Mouse (Mus musculus): ENCODE results near the gene Srrm2.
"Not testable (repeated sequence)": the region's sequence is repeated elsewhere in the genome, so short reads cannot be mapped to it uniquely, and the experiment has no call there.

Gene Srrm2

DNA sequence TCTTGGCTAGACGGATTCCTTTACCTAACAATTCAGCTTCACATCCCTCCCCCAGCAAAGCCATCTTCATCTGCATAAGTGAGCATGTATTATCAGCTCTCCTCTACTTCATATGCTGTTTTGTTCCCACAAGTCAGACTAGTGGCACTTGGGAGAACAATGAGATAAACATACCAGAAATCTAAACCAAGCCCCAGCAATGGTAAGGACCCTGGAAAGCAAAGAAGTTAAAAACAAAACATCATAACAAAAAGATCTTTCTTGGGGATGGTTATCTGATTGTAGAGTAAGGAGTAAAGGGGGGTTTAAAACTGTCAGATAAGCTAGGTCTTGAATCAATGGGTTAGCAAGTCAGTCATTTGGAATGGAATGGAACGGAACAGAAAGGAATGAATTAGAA is 19.8 kb upstream of the Srrm2 start:
- no peak for DNase-seq (ENCODE audit: low spot score)

DNA sequence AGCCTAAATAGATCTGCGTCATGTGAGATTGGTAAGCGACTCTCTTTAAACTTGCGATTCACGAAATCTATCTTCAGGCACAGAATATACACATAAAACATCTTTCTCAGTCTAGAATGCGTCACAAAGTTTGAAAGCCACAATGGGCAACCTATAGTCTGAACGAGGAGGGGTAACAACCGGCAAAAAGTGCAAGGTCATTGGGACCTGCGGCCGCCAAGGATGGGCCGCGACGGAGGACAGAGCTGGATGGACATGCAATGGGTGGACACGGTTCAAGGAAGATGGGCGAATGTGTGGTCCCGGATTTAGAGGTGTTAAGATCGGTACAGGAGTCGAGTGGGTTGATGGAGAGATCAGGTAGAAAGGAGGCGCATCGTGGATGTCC is 19.4 kb upstream of the Srrm2 start:
- no peak for DNase-seq (ENCODE audit: low spot score)

DNA sequence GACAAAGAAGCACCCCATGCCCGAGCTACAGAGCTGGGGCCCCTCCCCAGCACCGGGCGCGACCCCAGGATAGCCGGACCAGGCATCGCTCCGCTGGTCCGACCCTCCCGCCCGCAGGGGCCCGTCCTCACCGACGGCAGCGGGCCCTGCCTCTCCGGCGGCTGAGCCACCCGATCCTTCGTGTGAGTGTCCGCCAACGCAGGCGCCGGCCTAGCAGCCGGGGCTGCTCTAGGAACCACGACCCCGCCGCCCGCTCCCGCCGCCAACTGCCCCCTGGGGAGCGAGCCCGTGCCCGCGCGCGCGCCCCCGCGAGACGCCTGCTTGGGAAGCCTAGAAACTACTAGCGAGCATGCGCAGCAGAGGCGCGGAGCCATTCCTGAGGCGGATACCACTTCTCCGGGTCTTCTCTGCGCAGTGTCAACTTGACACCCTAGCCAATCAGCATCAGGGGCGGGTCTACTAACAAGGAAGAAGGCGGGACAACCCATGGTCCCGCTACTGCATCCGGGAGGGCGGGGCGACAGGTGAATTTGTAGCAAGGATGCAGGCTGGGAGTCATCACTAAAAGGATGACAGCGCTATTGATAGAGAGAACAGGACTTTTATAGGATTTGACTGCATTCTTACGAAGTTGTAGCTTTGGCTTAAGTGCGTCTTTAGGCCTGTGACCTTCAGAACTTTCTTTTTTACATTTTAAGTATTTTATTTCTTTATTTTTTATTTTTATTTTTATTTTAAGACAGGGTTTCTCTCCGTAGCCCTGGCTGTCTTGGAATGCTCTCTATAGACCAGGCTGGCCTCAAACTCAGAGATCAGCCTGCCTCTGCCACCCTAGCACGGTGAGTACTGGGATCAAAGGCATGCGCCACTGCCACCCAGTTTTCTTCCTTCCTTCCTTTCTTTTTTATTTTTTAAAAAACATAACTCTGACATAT is 18.8 kb upstream of the Srrm2 start, which contains the start of gene Flywch1:
Flywch1 (minus strand) TSS at position 319 of the 935 bp plus-strand sequence.
- DNase-seq (ENCODE audit: low spot score) = peak; percentile 94

DNA sequence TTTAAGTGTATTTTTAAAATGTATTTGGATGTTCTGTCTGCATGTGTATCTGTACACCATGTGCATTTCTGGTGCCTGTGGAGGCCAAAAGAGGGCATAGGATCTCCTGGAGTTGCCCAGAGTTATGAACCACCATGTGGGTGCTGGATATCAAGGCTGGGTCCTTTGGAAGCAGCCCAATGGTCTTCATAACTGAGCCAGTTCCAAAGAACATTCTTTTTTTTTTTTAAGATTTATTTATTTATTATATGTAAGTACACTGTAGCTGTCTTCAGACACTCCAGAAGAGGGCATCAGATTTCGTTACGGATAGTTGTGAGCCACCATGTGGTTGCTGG is 18.1 kb upstream of the Srrm2 start:
- not testable (repeated sequence) for DNase-seq (ENCODE audit: low spot score)

DNA sequence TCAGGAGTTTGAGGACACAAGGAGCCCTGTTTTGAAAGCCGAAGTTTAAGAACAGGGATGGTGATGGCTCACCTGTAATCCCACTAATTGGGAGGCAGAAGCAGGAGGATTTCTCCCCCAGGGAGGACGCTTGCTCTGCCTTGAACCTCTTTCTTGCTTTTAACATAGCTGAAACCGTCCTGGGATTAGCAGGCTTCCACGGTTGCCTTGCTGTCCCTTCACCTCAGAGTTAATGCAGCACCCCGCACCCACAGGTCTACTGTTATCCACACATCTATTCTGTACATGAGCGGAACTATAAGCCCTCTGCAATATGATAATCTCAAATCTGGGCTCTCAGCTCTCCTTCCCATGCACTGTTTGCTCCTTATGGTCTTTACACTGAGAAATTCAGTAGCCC is 16.7 kb upstream of the Srrm2 start:
- no peak for DNase-seq (ENCODE audit: low spot score)

DNA sequence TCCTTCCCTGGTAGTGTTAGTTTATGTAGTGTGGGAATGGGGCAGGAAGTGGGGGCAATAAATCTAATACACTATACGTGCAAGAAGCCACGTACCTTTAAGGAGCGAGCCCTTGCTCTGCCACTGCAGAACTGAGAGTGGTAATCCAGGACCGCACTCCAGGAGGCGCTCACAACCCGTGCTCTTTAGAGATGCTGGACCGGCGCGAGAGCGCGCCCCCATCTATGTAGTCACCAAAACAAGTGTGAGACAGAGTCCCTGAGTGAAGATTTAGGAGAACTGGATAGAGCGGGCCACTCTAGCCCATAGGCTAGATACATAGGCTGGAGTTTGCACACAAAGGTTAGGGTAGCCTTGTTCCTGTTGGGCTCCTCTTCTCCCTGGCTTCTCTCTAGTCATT is 16.2 kb upstream of the Srrm2 start:
- peak; percentile 75 for DNase-seq (ENCODE audit: low spot score)

DNA sequence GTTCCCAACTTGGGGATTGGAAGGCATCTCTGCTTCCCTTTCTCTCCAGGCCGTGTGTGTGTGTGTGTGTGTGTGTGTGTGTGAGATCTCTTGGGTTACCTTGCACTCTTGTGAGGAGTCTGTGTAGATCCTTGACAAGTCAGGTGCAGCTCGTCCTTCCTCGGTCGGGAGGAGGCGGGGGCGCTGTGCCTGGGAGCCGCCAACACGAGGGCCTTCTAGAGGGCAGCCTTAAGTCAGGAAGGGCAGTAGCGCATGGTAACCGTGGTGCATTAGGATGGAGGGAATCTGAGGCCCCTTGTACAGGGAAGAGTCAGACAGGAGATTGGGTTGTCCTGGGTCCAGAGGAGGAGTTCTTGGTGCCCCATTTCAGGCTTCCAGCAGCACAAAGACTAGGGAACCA is 14.1 kb upstream of the Srrm2 start:
- no peak for DNase-seq (ENCODE audit: low spot score)

DNA sequence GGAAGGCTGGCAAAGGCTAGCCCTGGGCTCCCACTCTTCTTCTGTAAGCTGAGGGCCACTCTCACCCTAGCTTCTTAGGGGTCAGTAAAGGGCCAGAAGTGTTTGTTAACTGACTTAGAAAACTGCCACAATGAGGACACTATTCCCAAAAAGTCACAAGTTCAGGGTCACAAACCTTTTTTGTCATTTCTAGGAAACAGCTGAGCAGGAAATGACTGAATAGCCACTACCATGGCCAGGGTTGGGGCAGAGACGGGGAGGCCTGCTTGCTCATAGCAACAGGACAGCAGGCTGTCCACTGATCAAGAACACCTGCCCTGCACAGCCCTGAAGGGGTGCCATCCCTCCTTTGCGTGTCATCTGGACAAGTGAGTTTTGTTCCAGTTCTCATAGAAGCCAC is 13.2 kb upstream of the Srrm2 start:
- no peak for DNase-seq (ENCODE audit: low spot score)

DNA sequence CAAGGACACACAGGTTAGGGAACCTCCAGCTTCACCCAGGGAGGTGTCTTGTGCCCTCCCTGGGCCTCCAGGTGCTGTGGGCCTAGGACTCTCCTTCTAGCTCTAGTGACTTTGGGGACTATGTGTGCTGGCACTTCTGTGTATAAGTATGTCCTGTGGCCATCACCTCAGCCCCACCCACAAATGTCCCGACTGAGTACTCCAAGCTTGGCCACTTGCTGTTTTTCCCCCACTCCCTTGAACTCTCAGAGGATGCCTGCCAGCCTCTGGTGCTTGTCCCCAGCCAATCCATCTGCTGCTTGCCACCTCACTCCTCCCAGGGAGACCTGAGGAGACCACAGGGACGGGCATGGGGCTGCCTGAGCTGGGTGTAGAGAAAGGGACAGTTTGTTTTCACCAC is 11.9 kb upstream of the Srrm2 start:
- DNase-seq (ENCODE audit: low spot score) = no peak

DNA sequence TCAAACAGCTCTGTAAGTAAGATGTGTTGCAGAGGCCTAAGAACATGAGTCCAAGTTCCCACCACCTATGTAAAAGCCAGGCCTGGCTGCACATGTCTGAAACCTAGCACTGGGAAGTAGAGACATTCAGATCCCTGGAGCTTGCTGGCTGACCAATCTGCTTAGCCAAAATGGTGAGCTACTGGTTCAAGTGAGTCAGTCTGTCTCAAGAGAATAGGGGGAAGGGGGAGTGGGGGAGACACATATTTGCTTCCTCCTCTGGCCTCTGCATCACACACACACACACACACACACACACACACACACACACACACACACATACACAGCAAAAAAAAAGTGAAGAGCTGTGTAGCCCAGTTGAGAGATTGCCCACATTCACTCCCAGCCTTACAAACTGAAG is 7.0 kb upstream of the Srrm2 start:
- DNase-seq (ENCODE audit: low spot score) = no peak

DNA sequence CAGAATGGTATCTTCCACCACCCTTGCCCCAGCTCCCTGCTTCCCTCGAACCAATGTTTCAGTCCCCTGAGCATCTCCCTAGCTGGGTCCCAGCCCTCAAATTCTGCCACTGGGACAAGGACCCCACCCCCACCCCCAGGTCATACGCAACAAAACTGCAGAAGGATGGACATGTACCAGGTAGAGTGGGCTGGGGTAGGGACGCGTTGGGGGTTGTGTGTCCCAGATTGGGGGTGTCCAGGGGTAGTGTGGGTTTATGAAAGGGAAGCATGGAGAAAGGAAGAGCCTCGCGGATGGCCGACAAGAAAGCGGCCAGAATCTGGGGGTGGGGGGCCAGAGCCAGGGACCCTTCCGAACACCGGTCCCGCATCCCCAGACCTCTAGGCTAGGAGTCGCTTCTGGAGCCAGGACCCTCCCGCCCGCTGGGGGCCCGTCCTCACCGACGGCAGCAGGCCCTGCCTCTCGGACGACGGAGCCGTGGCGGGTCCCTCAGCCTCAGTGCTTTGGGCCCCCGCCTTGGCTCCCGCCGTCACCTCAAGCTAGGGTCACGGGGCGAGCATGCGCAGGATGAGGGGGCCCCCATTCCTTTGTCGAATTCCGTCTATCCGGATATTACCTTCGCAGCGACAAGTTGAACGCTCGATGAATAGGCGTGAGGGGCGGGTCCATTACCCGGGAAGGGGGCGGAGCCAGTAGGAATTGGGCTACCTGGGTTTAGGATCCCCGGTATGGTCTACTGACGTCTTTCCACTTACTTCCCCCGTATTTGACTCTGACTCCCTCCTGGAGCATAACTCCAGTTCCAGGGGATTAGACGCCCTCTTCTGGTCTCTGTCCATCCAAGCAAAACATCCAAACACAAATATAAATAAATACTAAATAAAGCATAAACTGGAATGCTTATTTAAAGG is 4.5 kb upstream of the Srrm2 start, which contains the start of gene Flywch2:
Flywch2 (minus strand) TSS at position 521 of the 911 bp plus-strand sequence.
- peak; percentile 68 for DNase-seq (ENCODE audit: low spot score)

DNA sequence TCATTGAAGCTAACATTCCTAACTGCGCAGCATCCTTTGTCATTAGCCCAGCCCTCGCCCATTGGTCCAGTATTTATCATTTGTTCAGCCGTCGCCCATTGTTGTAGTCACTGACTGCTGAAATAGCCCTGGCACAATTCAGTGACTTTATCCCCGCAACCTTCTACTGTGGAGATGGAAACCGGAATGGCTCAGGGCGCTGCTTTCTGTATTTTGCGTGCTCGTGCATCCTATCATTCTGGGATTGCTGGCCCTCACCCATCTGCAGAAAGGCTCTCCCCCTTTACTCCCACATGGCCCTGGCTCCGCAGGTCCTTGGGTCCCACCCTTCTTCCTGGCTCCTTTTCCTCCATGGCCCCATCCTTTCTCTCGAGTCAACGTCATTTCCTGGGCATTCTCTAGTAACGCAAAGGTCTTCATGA is 3.8 kb upstream of the Srrm2 start:
- DNase-seq (ENCODE audit: low spot score) = no peak

DNA sequence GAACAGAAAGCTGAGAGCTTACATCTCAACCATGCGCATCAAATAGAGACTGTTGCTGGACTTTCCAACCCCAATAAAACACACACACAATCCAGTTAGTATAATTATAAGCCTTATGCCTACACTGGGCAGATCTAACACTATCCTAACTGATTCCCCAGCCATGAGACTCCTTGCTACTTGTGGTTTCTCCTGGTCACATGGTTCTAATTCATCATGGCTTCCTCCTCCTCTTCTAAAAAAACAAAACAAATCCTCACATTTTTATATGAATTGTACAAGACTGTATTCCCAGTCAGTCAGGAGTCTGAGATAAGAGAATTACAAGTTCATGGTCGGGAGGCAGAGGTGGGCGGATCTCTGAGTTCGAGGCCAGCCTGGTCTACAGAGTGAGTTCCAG is 1.4 kb upstream of the Srrm2 start:
- DNase-seq (ENCODE audit: low spot score) = no peak

DNA sequence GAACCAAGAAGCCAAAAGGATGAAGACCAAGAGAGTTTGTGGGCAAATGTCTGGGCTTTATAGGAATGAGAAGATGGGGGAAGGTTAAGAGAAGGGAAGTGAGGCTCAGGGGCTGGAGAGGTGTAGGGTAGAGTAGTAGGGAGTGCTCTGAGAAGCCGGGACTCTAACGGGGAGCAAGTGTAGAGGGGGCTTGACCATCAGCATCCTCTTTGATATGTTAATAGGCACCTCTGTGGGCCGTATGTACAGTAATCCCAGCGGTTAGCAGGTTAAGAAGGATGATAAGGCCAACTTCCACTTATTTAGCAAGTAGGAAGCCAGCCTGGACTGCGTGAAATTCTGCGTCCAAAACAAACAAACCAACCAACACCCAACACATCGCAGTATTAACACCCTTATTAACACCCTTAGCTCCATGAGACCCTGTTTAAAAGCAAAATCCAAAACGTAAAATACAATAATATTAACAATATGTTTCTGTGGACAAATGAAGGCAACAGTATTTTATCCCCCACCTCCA is 523 bp upstream of the Srrm2 start:
- DNase-seq (ENCODE audit: low spot score) = no peak

DNA sequence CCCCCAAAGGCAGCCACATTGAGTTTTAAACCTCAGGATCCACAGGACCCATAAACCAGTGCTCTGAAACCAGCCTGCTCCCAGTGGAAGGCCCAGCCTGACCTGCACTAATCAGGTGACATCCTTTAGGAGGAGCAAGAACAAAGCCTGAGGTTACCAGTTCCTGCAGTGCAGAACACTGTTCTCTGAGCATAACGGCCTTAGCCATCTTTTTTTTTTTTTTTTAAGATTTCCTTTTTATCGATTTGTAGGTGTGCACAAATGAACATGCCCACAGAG is 686 bp downstream of the Srrm2 start:
- no peak for DNase-seq (ENCODE audit: low spot score)

DNA sequence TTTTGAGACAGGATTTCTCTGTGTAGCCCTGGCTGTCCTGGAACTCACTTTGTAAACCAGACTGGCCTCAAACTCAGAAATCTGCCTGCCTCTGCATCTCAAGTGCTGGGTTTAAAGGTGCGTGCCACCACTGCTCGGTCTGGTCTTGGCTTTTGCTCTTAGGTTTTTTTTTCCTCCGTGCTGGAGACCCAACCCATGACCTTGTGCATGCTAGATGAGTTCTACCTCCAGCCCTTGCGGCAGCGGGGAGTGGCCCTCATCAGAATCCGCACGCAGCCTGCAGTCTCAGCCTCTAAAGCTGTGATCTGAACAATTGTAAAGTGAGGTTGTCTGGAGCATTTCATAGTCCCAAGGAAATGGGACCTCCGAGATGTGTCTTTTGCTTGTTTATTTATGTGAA is 5.0 kb downstream of the Srrm2 start:
- DNase-seq (ENCODE audit: low spot score) = no peak

DNA sequence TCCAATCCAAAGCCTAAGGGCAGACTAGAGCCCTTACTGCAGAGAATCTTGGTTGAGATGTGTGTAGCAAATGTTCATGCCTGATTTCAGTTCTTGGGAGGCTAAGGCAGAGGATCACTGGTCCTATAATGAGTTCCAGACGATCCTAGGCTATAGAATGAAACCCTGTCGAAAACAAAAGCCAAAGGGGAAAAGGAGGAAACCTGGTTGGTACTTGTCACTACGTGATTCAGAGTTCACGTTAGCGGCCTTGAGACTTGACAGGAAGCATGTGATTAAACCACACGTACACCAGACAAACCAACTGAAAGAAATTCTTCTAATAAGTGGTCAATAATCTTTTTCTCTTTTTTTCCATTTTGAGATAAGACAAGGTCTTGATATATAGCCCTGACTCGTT is 7.0 kb downstream of the Srrm2 start:
- DNase-seq (ENCODE audit: low spot score) = no peak

DNA sequence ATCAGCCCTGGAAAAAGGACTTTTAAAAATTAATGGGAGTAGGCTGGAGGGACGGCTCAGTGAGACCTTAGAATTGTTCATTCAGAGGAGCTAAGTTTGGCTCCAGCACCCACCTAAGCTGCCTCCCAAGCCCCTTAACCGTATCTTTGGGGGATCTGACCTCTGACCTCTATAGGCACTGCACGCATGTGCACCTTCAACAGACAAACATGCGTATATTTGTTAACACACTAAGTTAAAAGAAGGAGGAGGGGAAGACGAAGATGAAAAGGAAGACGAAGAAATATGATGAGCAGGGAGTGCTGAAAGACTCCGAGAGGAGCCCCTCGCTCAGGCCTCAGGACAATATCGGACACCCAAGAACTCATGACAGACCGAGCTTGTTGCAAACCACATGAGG is 11.3 kb downstream of the Srrm2 start:
- DNase-seq (ENCODE audit: low spot score) = no peak

DNA sequence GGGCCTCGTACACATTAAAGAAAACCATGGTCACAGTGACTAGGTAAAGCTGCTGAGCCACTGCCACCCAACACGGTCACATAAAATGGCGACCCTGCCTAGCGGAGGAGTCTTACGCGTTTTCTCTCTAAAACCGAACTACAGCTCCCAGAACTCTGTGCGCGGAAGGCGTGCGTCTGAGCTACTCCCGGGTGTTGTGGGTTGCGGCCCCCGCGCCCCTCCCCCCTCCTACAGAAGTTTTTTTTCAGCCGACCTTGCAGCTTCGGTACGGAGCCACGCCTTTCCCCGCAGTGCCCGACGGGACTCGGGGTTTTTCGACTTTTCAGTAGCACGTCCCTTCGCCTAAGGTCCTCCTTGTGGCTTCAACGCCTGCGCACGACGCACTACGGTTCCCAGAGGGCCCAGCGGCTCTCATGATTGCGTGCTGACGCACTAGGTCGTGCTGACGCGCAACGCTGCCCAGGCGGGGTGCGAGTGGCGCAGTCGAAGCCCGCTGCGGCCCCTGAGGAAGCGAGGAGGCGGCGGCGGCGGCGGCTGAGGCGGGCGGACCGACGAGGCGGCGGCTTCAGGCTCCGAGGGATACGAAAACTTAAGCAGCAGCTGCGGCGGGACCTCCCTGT is 12.5 kb downstream of the Srrm2 start:
- DNase-seq (ENCODE audit: low spot score) = peak; percentile 86

DNA sequence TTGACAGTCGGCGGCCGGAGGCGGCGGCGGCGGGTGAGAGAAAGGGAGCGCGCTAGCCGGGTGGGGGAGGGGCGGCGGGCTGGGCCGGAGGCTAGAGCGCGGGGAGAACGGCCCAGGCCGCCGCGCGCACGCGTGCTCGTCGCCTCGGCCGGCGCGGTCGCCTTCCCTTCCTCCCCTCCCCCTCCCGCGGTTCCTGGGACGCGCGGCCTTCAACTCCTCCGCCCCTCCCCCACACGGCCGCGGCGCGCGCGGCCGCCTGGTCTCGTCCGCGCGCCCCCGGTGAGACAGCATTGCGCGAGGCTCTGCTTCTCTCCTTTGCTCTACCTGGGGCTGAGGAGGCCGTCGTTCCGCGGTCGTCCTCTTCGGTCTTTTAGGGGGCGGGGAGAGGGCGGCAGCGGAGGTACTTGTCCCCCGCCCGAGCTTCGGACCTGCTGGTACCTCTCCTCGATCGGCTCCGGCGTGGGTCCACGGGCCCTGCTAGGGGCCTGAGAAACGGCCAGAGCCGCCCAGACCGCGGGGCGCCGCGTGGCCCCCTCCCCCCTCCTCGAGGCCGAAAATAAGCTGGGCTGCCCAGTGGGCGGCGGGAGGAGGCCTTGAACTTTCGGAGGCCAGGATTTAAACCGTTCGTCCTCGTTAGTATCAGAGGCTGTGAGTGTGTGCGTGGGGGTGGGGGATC is 13.2 kb downstream of the Srrm2 start:
- peak; percentile 52 for DNase-seq (ENCODE audit: low spot score)

DNA sequence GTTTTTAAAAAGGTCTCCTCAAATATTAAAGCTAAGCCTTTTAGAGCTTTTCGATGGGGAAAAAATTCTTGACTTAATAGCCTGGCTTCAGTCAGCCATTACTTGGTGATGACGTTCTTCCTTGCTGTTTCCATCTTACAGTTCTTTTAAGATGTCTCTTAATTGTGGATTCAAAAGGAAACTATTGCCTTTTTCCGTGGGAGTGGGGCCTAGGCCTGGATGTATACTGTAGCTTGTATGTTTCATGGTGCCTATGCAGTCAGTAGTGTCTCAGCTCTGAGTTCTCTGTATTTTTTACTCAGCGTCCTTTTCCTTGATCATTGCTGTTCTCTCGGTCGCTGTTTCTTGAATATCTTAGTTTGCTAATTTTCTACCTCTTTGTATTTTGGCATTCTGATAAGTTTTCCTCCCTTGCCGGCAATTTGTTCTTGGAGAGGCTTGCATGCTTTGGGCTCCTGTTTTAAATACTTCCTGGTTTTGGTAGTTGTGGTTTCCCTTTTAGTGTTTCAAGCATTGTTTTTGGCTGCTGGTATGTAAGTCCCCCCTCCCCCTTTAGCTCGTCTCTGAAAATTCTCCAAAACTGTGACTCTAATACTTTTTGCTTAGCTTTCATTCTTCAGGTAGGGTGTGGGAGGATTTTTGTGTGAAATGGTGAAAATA is 14.2 kb downstream of the Srrm2 start:
- DNase-seq (ENCODE audit: low spot score) = no peak
